Mouse (Mus musculus): ENCODE results near the gene Tmem269. TPM values are rescaled to one million over a fixed set of nuclear protein-coding genes. Genes with fewer than 3 reads are reported as not detected.

Tmem269 gene
- total RNA-seq, 2 experiments from 2014 or later: not detected

DNA sequence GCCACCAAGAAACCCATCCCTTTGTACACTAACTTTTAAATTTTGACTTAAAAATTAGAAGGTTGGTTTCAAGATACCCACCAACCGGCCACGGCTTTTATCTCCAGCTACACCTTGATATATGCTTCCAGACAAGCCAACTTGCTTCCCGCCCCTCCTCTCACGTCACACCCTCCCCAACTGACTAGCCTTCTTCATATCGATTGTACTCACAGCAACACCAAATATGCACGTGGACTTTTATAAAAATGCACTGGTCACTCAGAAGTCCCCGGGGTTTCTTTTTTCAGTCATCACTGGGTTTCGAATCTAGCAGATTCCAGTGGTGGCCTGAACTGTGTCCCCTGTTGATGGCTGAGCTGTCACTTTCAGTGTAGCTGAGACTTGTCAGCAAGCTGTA lies 27.4 kb downstream of the Tmem269 start:
- Histone ChIP-seq H3K4me3 (no peak overlapping the region), H3K27ac (no peak overlapping the region)
- TF ChIP-seq CTCF (IDR thresholded peaks at IDR 0.05): no peak
- intact Hi-C loops (cut with DNase I): loop anchor here (10.0 kb wide), 1 partner anchor 86 kb away; the partner anchor contains the start of gene Slc2a1
- DNase-seq: no peak

- H3K27ac ChIP-seq: no peak within 1 kb of the TSS
- H3K4me3 ChIP-seq: no peak within 1 kb of the TSS
- intact Hi-C loops (cut with DNase I): loop anchor here (10.0 kb wide), 1 partner anchor 85 kb away; the partner anchor contains the start of gene Slc2a1
- no peak for DNase-seq
- no peak for TF ChIP-seq CTCF (IDR thresholded peaks at IDR 0.05)
Measured at GRCm38 (mm10) chr4:119189864-119190263, 28.2 kb downstream of the Tmem269 start, which contains the start of gene Ermap. TSS of gene Ermap (minus strand) at chr4:119190011.

DNA sequence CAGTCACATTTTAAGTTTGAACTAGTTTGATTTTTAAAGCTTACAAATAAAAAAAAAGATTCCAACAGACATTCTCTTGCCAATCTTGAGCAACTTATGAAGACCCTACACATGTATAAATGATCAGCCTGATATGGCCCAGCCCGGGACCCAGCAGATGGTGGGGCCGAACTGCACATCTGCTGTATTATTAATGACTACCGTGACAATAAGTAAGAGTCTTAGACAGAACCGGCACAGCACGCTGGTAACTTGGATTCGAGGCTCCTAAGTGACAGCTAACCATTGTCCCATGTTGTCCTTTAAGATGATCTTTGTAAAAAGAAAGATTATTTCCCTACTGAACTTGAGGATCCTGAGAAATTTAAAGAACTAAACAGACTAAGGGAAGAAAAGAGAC lies 28.6 kb downstream of the Tmem269 start:
- DNase-seq: no peak
- Histone ChIP-seq H3K27ac (no peak overlapping the region), H3K4me3 (no peak overlapping the region)
- TF ChIP-seq CTCF (IDR thresholded peaks at IDR 0.05): no peak
- intact Hi-C loops (cut with DNase I): no loop called here

DNA sequence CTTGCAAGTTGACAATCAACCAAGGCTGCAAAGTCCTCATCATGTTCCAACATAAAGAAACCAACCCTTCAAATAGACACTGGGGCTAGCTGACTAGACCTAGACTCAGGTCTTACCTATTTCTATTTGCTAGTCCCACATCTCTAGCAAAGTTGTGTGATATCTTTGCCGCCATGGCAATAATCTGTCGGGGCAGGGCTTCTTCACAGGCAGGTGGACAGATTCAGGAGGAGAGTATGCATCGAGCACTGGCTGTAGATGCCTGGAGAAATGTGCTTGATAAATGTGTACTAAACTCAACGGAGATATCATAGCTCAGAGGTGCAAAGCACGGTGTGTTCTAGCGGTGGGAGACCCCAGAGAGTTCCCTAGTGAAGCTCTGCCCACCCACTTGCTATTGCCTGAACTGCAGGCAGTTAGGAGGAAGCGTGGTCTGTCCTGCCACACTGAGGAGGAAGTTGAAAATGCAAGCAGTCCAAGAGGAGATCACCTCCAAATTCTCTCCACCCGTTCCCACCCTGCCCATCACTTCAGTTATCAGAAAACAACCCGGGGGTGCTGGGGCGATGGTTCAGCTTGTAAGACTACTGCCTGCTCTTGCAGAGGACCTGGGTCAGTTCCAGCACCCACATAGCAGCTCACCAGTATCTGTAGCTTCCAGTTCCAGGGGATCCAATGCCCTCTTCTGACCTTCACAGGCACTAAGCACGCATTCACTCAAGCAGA lies 29.8 kb downstream of the Tmem269 start:
- TF ChIP-seq CTCF (IDR thresholded peaks at IDR 0.05): peak; percentile 26; the same call in 1 of the 2 replicates
- intact Hi-C loops (cut with DNase I): no loop called here
- peak; percentile 37 for DNase-seq
- Histone ChIP-seq H3K4me3 (no peak overlapping the region), H3K27ac (no peak overlapping the region)

DNA sequence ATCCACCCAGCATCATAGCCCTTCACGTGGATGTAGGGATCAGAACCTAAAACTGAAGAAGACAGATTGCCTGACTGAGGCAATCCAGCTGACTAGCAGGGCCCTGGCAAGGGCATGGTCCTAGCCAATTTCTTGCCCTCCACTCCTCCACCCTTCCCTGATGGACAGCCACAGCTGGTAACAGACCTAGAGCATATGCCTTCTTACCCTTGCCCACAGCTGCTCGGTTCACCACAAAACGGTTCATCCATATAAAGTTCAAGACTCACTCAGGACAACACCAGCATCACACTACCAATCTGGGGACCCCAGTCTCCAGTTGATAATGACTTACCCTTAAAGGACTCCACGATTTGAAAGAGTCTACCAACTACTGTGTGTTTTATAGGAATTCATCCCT lies 32.2 kb downstream of the Tmem269 start:
- no peak for TF ChIP-seq CTCF (IDR thresholded peaks at IDR 0.05)
- intact Hi-C loops (cut with DNase I): no loop called here
- Histone ChIP-seq H3K4me3 (no peak overlapping the region), H3K27ac (no peak overlapping the region)
- DNase-seq: no peak

DNA sequence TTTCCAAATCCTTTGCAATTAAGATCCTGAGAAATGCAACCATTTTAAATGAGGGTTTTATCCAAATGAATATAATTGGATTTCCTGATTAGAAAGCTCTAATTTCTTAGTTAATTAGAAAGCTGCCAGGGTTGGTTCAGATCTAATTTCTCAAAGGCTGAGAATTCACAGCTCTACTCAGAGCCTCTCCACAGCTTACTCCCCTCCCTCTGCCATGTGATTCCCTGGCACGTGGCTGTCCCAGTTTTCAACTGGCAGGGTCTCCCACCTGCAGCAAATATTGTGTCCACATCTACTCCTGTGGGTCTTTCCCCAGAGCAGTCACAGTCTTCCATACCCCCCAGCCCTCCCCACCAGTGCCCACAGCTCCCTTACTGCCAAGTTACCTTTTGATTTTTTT lies 34.5 kb downstream of the Tmem269 start:
- intact Hi-C loops (cut with DNase I): no loop called here
- no peak for DNase-seq
- TF ChIP-seq CTCF (IDR thresholded peaks at IDR 0.05): no peak

DNA sequence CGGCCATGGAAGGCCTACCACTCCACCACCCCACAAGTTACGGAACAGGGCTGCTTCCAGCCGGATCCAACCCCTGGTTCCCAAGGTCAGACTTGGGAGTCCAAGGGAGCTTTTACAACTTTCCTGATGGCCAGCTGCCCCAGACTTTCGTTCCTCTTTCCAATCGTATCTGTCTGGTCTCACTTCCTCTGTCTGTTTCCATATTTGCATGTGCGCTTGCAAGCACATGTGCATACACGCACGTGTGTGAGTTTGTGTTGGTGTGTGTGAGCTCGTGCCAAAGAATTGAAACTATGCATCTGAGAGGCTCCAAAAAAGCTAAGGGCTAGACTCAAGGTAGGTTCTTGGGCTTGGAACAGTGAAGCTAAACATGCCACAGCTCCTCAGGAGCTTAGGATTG lies 36.6 kb downstream of the Tmem269 start:
- intact Hi-C loops (cut with DNase I): no loop called here
- H3K27ac ChIP-seq: no peak overlapping the region
- TF ChIP-seq CTCF (IDR thresholded peaks at IDR 0.05): no peak
- DNase-seq: no peak
- no peak overlapping the region for H3K4me3 ChIP-seq

More for the DNA sequence above, 34.5 kb downstream of the Tmem269 start:
- Histone ChIP-seq H3K27ac (no peak overlapping the region), H3K4me3 (no peak overlapping the region)

- Histone ChIP-seq H3K27ac (no peak overlapping the region), H3K4me3 (no peak overlapping the region)
- 0 out of 2 replicates have a peak, but pooled peaks have one; percentile 13 for TF ChIP-seq CTCF (IDR thresholded peaks at IDR 0.05)
- intact Hi-C loops (cut with DNase I): no loop called here
- DNase-seq: no peak
Measured at GRCm38 (mm10) chr4:119180133-119180707, 37.8 kb downstream of the Tmem269 start.

- TF ChIP-seq CTCF (IDR thresholded peaks at IDR 0.05): no peak
- intact Hi-C loops (cut with DNase I): no loop called here
- no peak for DNase-seq
- H3K27ac ChIP-seq: 0 out of 2 replicates have a peak overlapping the region, but pooled peaks have one; percentile 1
- H3K4me3 ChIP-seq: no peak overlapping the region
Measured at GRCm38 (mm10) chr4:119178331-119178730, 39.7 kb downstream of the Tmem269 start.

- intact Hi-C loops (cut with DNase I): no loop called here
- Histone ChIP-seq H3K27ac (0 out of 2 replicates have a peak overlapping the region, but pooled peaks have one; percentile 1), H3K4me3 (no peak overlapping the region)
- DNase-seq: peak; percentile 35
- TF ChIP-seq CTCF (IDR thresholded peaks at IDR 0.05): no peak
Measured at GRCm38 (mm10) chr4:119177702-119178101, 40.3 kb downstream of the Tmem269 start.

DNA sequence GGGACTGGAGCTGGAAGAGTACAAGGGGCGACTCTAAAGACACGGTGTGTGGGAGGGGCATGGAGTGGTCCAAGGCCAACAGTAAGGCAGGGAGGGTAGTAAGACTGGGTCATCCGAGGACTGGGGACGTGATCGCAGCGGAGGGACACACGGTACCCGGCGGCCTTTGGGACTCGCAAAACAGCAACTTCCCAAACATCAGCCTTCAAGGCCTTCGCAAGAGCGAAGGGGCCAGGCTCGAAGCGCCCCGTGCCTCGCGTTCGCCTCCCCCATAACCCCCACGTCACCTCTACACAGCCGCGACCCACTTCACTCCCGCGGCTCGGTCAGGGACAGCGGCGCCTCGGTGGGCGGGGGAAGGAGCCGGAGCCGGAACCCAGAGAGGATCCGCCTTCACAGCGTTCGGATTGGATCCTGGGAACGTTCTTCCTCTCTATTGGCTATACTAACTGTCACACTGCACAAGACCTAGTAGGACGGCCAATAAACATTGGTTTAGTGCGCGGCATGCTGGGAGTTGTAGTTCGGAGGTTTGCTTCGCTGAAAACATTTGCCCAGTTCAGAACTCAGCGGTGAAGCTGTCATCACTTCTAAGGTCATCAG lies 44.1 kb downstream of the Tmem269 start, which contains the start of gene Zfp691:
TSS of gene Zfp691 (minus strand) at position 345 of the 603 bp plus-strand sequence.
- Histone ChIP-seq H3K27ac (peak within 1 kb of the TSS; percentile 98), H3K4me3 (peak within 1 kb of the TSS; percentile 97)
- intact Hi-C loops (cut with DNase I): no loop called here
- peak; percentile 95 for DNase-seq
- TF ChIP-seq CTCF (IDR thresholded peaks at IDR 0.05): no peak

DNA sequence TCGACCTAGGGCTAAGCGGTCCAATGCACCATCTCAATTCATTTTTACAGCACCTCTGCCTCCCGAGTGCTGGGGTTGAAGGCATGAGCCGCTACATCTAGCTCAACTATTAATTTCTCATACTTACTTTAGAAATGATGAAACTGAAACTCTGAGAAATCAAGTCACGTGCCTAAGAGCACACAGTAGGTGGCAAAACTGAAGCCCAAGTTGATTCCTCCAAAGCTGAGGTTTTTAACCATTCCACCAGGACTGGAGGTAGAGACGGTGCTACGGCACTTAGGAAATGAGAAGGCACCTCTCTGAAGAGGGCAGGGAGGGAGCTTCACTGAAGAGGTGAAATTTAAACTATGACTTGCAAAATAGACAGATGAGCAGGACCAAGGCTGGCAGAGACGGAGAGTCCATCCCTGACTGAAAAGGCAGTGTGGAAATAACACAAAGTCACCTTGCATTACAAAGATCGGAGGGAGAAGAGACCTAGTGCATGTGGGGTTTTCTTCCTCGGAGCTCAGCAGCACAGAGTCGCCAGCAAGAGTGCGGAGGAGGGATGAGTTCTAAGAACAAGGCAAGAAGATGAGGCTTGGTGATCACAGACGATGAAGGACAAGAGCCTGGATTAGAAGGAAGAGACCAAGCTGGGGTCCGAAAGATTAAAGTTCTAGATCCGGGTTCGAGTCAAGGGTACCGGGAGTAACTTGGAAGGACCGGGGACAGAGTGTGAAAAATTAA lies 44.9 kb downstream of the Tmem269 start:
- H3K4me3 ChIP-seq: peak overlapping the region; percentile 97
- no peak for TF ChIP-seq CTCF (IDR thresholded peaks at IDR 0.05)
- intact Hi-C loops (cut with DNase I): no loop called here
- DNase-seq: no peak
- H3K27ac ChIP-seq: peak overlapping the region; percentile 98

Data from gastrocnemius, adult 2 months (tissue).